Mouse (Mus musculus): ENCODE measurements around the gene Ccdc149. TPM values are rescaled to one million over a fixed set of nuclear protein-coding genes. Genes with fewer than 3 reads are reported as not detected.

Gene Ccdc149
- polyA plus RNA-seq, 1 experiment from 2014 or later: 3.2 TPM

GRCm38 (mm10) chr5:52362776-52363467, 108.4 kb downstream of the Ccdc149 start:
- 63% methylated on average over 6 of the region's 6 CpGs for WGBS
- Histone ChIP-seq H3K9ac (ENCODE audit: low read length) (no peak overlapping the region), H3K9me3 (ENCODE audit: control insufficient read depth, low read length) (no peaks in the 10 kb centered on the region), H3K36me3 (ENCODE audit: control insufficient read depth, insufficient read depth, low read length) (no peaks in the 10 kb centered on the region), H3K27ac (ENCODE audit: low read depth, low read length) (no peak overlapping the region), H3K4me2 (ENCODE audit: low read depth, low read length, severe bottlenecking) (no peak overlapping the region), H3K4me3 (ENCODE audit: low read depth, low read length) (no peak overlapping the region), H3K27me3 (ENCODE audit: control insufficient read depth, insufficient read depth, low read length) (no peaks in the 10 kb centered on the region), H3K4me1 (replicated peaks; ENCODE audit: control insufficient read depth, insufficient read depth, low read length) (no peaks in the 10 kb centered on the region)
- no peak for DNase-seq (ENCODE audit: low spot score)
- ATAC-seq (replicated peaks; ENCODE audit: low FRiP score): no peak

- ATAC-seq (replicated peaks; ENCODE audit: low FRiP score) (no peak), DNase-seq (ENCODE audit: low spot score) (no peak)
- no peak overlapping the region for H3K27ac ChIP-seq (ENCODE audit: low read depth, low read length)
- H3K4me1 ChIP-seq (replicated peaks; ENCODE audit: control insufficient read depth, insufficient read depth, low read length): no peaks in the 10 kb centered on the region
- no peaks in the 10 kb centered on the region for H3K9me3 ChIP-seq (ENCODE audit: control insufficient read depth, low read length)
- WGBS: 80% methylated on average over 21 of the region's 21 CpGs
- no peak overlapping the region for H3K4me2 ChIP-seq (ENCODE audit: low read depth, low read length, severe bottlenecking)
- no peak overlapping the region for H3K4me3 ChIP-seq (ENCODE audit: low read depth, low read length)
- H3K9ac ChIP-seq (ENCODE audit: low read length): no peak overlapping the region
- no peaks in the 10 kb centered on the region for H3K27me3 ChIP-seq (ENCODE audit: control insufficient read depth, insufficient read depth, low read length)
- H3K36me3 ChIP-seq (ENCODE audit: control insufficient read depth, insufficient read depth, low read length): no peaks in the 10 kb centered on the region
Observed at GRCm38 (mm10) chr5:52360286-52361049, 110.9 kb downstream of the Ccdc149 start.

- no peak overlapping the region for H3K27ac ChIP-seq (ENCODE audit: low read depth, low read length)
- no peak overlapping the region for H3K4me2 ChIP-seq (ENCODE audit: low read depth, low read length, severe bottlenecking)
- ATAC-seq (replicated peaks; ENCODE audit: low FRiP score): no peak
- H3K9ac ChIP-seq (ENCODE audit: low read length): no peak overlapping the region
- H3K27me3 ChIP-seq (ENCODE audit: control insufficient read depth, insufficient read depth, low read length): no peaks in the 10 kb centered on the region
- no peaks in the 10 kb centered on the region for H3K9me3 ChIP-seq (ENCODE audit: control insufficient read depth, low read length)
- 89% methylated on average over 6 of the region's 6 CpGs for WGBS
- H3K36me3 ChIP-seq (ENCODE audit: control insufficient read depth, insufficient read depth, low read length): no peaks in the 10 kb centered on the region
- H3K4me1 ChIP-seq (replicated peaks; ENCODE audit: control insufficient read depth, insufficient read depth, low read length): no peaks in the 10 kb centered on the region
- DNase-seq (ENCODE audit: low spot score): no peak
- H3K4me3 ChIP-seq (ENCODE audit: low read depth, low read length): no peak overlapping the region
Observed at GRCm38 (mm10) chr5:52358120-52358519, 113.2 kb downstream of the Ccdc149 start.

- no peaks in the 10 kb centered on the region for H3K36me3 ChIP-seq (ENCODE audit: control insufficient read depth, insufficient read depth, low read length)
- ATAC-seq (replicated peaks; ENCODE audit: low FRiP score): no peak
- H3K9me3 ChIP-seq (ENCODE audit: control insufficient read depth, low read length): no peaks in the 10 kb centered on the region
- H3K27ac ChIP-seq (ENCODE audit: low read depth, low read length): no peak overlapping the region
- H3K9ac ChIP-seq (ENCODE audit: low read length): no peak overlapping the region
- 71% methylated on average over 9 of the region's 9 CpGs for WGBS
- no peak overlapping the region for H3K4me2 ChIP-seq (ENCODE audit: low read depth, low read length, severe bottlenecking)
- no peaks in the 10 kb centered on the region for H3K27me3 ChIP-seq (ENCODE audit: control insufficient read depth, insufficient read depth, low read length)
- H3K4me1 ChIP-seq (replicated peaks; ENCODE audit: control insufficient read depth, insufficient read depth, low read length): no peaks in the 10 kb centered on the region
- no peak for DNase-seq (ENCODE audit: low spot score)
- H3K4me3 ChIP-seq (ENCODE audit: low read depth, low read length): no peak overlapping the region
Observed at GRCm38 (mm10) chr5:52357175-52357754, 114.1 kb downstream of the Ccdc149 start.

GRCm38 (mm10) chr5:52355612-52356011, 115.7 kb downstream of the Ccdc149 start:
- Histone ChIP-seq H3K36me3 (ENCODE audit: control insufficient read depth, insufficient read depth, low read length) (no peaks in the 10 kb centered on the region), H3K9me3 (ENCODE audit: control insufficient read depth, low read length) (no peaks in the 10 kb centered on the region), H3K4me1 (replicated peaks; ENCODE audit: control insufficient read depth, insufficient read depth, low read length) (no peaks in the 10 kb centered on the region), H3K9ac (ENCODE audit: low read length) (no peak overlapping the region), H3K4me3 (ENCODE audit: low read depth, low read length) (no peak overlapping the region), H3K27ac (ENCODE audit: low read depth, low read length) (no peak overlapping the region), H3K27me3 (ENCODE audit: control insufficient read depth, insufficient read depth, low read length) (no peaks in the 10 kb centered on the region), H3K4me2 (ENCODE audit: low read depth, low read length, severe bottlenecking) (no peak overlapping the region)
- ATAC-seq (replicated peaks; ENCODE audit: low FRiP score): no peak
- no peak for DNase-seq (ENCODE audit: low spot score)
- 90% methylated on average over 7 of the region's 7 CpGs for WGBS

GRCm38 (mm10) chr5:52354441-52354840, 116.9 kb downstream of the Ccdc149 start:
- H3K9me3 ChIP-seq (ENCODE audit: control insufficient read depth, low read length): no peaks in the 10 kb centered on the region
- H3K9ac ChIP-seq (ENCODE audit: low read length): no peak overlapping the region
- 86% methylated on average over 4 of the region's 4 CpGs for WGBS
- no peak for ATAC-seq (replicated peaks; ENCODE audit: low FRiP score)
- DNase-seq (ENCODE audit: low spot score): no peak
- H3K4me1 ChIP-seq (replicated peaks; ENCODE audit: control insufficient read depth, insufficient read depth, low read length): no peaks in the 10 kb centered on the region
- no peak overlapping the region for H3K4me2 ChIP-seq (ENCODE audit: low read depth, low read length, severe bottlenecking)
- no peak overlapping the region for H3K4me3 ChIP-seq (ENCODE audit: low read depth, low read length)
- H3K36me3 ChIP-seq (ENCODE audit: control insufficient read depth, insufficient read depth, low read length): no peaks in the 10 kb centered on the region
- no peaks in the 10 kb centered on the region for H3K27me3 ChIP-seq (ENCODE audit: control insufficient read depth, insufficient read depth, low read length)
- no peak overlapping the region for H3K27ac ChIP-seq (ENCODE audit: low read depth, low read length)

- DNase-seq (ENCODE audit: low spot score): no peak
Observed at GRCm38 (mm10) chr5:52352730-52353129, 118.6 kb downstream of the Ccdc149 start.

GRCm38 (mm10) chr5:52351561-52351960, 119.8 kb downstream of the Ccdc149 start:
- DNase-seq (ENCODE audit: low spot score) (no peak), ATAC-seq (replicated peaks; ENCODE audit: low FRiP score) (no peak)
- H3K4me3 ChIP-seq (ENCODE audit: low read depth, low read length): no peak overlapping the region
- H3K36me3 ChIP-seq (ENCODE audit: control insufficient read depth, insufficient read depth, low read length): no peaks in the 10 kb centered on the region
- 92% methylated on average over 2 of the region's 2 CpGs for WGBS
- no peak overlapping the region for H3K4me2 ChIP-seq (ENCODE audit: low read depth, low read length, severe bottlenecking)
- H3K27ac ChIP-seq (ENCODE audit: low read depth, low read length): no peak overlapping the region
- H3K9me3 ChIP-seq (ENCODE audit: control insufficient read depth, low read length): no peaks in the 10 kb centered on the region
- H3K27me3 ChIP-seq (ENCODE audit: control insufficient read depth, insufficient read depth, low read length): no peaks in the 10 kb centered on the region
- no peaks in the 10 kb centered on the region for H3K4me1 ChIP-seq (replicated peaks; ENCODE audit: control insufficient read depth, insufficient read depth, low read length)
- no peak overlapping the region for H3K9ac ChIP-seq (ENCODE audit: low read length)

More at GRCm38 (mm10) chr5:52352730-52353129, 118.6 kb downstream of the Ccdc149 start:
- 75% methylated on average over 5 of the region's 5 CpGs for WGBS
- Histone ChIP-seq H3K4me2 (ENCODE audit: low read depth, low read length, severe bottlenecking) (no peak overlapping the region), H3K27ac (ENCODE audit: low read depth, low read length) (no peak overlapping the region), H3K36me3 (ENCODE audit: control insufficient read depth, insufficient read depth, low read length) (no peaks in the 10 kb centered on the region), H3K27me3 (ENCODE audit: control insufficient read depth, insufficient read depth, low read length) (no peaks in the 10 kb centered on the region), H3K9ac (ENCODE audit: low read length) (no peak overlapping the region), H3K4me3 (ENCODE audit: low read depth, low read length) (no peak overlapping the region), H3K9me3 (ENCODE audit: control insufficient read depth, low read length) (no peaks in the 10 kb centered on the region), H3K4me1 (replicated peaks; ENCODE audit: control insufficient read depth, insufficient read depth, low read length) (no peaks in the 10 kb centered on the region)
- no peak for ATAC-seq (replicated peaks; ENCODE audit: low FRiP score)
